Mouse (Mus musculus) thymus, postnatal 36 days (tissue): Measurements from ENCODE around the gene Med12l.
"Not testable (repeated sequence)": the region's sequence is repeated elsewhere in the genome, so short reads cannot be mapped to it uniquely, and the experiment has no call there.

Experiments
- DNase-seq, 2 experiments: peaks; one replicate each; pipeline ENCODE4 v3.0.0; 2022; ENCODE audit warnings: mixed read lengths in 2 of 2

Med12l gene

DNA sequence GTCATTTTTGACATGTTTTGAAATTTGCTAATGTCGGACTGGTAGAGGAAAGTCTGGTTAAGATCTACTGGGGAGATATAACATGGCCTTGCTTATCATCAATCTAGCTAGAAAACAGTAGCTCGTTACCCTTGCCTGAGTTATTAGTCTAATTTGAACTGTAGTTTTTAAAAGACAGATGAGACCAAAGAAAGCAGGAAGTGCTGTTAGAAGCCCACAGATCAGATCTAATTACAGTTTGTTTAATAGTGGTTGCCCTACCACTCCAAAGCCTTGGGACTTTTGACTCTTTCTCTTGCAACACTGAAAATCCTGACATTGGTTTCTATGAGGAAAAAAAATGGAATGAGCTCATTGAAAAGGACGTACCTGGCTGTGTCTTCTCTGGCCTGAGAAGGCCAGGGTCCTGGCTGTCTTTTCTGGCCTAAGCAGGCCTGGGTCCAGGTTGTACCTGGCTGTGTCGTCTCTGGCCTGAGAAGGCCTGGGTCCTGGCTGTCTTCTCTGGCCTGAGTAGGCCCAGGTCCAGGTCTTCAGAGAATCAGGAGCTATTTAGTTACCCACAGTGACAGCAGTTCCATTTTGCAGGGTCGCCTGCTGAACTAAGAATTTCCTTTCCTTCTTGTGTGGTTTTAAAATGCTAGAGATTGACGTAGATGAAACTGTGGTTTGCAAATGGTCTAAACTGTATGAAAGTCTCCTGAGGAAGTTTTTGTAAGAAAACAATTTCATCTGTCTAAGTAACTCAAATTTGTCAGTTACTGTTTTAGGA lies 95.8 kb downstream of the Med12l start, which contains the start of gene Gpr171:
Gene Gpr171, minus strand, starts transcription at position 604 of the 769 bp plus-strand sequence.
- peak; percentile 33 to 39 for DNase-seq

DNA sequence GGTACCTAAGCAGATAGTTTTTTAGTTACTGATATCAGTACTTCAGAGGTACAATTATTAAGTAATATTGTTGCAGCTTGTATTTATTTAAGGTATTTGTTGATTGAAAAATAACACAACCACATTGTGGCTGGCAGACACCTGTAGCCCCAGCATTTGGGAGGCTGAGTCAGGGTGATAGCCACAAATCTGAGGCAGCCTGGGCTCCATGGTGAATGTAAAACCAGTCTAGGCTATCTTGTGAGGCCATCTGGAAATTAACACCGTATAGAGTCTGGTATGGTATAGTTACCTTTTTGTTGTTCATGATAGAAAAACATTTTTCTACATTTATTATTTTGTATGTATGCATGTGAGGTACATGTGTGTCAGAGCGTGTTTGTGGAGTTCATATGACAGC lies 96.5 kb downstream of the Med12l start:
- DNase-seq = no peak

DNA sequence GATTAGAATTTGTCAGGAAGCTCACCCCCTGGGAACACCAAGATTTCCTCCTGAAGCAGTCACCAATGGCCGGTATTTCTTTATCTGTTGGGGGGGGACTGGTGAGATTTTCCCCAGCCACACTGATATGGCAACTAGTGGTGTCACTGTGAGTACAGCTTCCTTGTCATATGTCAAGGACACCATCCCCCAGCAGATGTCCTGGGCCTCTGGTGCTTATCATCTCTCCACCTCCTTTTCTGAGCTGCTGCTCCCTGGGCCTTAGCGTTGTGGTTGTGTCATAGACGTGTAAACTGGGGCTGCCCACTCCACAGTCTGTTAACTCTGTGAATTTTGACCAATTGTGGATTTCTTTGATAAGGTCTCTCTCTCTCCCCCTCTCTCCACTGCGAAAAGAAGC lies 98.8 kb downstream of the Med12l start:
- no peak for DNase-seq

DNA sequence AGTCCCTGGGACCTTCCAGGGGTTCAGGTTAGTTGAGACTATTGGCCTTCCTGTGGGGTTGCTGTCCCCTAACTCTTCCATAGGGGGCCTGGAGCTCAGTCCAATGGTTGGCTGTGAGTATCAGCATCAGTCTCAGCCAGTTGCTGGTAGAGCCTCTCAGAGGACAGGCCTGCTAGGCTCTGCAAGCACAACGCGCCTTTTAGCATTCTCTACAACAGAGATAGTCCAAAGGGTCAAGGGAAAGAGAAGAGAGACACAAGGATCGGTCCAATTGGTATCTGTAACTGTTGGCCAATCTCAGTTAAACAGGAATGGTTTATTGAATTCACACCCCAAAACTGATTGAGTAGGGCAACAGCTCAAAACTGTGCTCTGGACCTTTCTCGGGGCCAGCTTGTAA lies 101.8 kb downstream of the Med12l start:
- DNase-seq = no peak

DNA sequence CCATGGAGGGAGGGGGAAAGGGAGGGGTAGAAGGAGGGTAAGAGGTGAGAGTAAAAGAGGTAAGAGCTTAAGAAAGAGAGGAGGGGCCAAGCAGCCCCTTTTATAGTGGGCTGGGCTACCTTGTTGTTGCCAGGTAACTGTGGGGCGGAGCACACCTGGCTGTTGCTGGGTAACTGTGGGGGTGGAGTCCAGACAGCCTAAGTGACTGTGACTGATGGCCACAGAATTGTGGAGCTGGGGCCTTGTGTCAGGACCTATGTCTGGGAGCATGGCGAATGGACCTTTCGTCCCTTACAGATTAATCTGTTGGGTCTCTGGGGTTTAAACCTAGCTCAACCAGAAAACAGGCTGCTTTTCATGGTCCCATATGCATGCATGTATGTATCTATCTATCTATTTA lies 104.2 kb downstream of the Med12l start:
- DNase-seq = not testable (repeated sequence)

DNA sequence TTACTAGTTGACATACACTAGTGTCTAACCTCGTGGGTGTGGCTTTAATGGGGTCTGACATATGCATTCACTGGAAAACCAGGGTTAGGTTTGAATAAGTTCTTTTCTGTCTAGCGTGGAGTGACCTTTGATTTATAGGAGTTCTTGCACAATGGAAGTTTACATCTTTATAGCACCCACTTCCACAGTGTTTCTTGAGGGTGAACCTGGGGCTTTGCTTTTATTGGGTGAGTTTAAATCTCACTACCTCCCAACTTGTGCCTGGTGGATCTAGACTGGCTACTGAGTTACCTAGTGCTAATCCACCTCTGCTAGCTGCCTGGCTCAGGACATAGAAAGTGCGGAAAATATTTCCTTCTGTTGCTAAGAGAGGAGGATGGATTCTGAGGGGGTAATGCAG lies 106.3 kb downstream of the Med12l start:
- no peak for DNase-seq

DNA sequence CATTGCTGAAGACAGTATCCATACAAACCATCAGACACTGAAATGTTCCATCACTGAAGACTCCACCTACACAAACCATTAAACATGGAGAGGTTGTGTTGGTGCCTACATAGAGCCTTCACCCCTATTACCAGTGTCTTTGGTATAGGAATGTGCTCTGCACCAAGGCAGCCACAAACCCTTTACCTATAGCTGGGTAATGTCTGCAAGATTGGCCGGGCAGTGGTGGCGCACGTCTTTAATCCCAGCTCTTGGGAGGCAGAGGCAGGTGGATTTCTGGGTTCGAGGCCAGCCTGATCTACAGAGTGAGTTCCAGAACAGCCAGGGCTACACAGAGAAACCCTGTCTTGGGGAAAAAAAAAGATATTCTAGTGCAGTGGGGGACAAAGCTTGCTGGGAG lies 107.7 kb downstream of the Med12l start:
- not testable (repeated sequence) for DNase-seq

DNA sequence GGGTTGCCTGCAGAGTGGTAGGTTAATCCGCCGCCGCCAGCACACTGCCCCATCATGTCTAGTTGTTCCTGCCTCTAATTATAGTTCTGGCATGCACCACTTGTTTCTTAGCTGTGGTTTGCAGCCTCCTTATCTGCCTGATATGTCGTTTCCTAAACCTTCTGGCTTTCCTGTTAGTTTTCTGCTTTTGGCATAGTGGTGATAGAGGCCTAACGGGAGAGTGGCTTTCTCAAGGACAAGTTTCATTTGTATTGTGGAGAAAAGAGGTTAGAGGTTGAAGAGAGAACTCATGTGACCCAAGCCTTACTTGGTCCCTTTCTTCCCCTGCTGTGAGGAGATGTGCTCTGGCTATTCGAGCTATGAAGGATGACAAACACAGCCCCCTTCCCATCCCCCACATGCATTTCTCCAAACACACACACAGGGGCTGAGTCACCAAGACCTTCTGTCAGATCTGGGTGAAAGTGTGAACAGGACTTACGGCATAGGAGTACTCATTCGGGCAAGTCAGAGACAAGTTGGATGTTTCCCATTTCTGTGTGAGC lies 108.4 kb downstream of the Med12l start:
- DNase-seq = no peak

DNA sequence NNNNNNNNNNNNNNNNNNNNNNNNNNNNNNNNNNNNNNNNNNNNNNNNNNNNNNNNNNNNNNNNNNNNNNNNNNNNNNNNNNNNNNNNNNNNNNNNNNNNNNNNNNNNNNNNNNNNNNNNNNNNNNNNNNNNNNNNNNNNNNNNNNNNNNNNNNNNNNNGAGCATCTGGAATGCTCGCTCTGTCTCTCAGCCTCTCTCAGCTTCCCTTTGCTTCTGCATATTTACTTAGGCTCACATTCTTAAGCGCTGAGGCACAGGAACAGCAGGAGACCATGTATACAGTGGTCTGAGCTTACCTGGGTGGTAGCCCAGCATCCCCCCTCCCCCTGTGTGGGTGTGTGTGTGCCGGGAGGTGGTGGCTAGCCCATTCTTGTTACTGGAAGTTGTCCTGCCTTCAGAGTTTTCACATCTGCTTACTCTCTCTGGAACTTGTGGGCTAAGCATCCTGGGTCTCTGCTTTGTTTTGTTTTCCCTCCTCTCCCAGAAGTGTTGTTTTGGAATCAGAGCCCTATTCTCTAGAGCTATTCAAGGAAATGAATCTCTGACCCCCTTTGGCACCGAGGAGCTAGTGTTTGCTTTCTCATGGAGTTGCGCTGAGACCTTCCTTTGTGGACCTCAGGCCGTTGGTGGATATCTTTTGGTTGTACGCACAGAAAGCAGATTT lies 115.6 kb downstream of the Med12l start:
- no peak for DNase-seq

DNA sequence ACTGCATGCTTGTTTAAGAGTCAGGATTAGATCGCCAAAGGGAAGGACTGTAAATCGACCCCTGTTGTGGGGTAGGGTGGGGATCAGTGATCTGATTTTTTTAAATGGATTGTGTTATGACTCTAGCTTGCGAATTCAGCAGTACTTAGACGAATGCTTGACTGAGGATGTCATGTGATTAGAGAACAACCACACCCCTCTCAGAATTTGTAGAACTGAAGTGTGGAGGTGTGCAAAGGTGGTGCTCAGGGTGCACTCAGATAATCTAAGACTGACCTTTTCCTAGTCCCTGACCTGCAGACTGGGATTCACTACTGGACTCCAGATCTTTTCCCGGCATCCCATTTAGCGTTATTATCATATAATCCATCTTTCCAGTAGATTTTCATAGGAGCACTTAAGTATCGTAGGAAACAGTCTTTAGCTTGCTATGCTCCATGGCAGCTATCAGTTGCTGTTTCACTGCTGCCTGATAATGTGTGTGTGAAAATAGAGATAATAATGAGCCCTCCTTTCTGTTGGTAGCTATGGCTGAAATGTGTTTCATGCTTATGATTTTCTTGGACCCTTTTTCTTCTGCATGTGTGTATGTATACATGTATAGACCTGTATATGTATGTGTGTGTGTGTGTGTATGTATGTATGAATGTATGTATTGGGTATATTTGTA lies 116.3 kb downstream of the Med12l start:
- DNase-seq = no peak

DNA sequence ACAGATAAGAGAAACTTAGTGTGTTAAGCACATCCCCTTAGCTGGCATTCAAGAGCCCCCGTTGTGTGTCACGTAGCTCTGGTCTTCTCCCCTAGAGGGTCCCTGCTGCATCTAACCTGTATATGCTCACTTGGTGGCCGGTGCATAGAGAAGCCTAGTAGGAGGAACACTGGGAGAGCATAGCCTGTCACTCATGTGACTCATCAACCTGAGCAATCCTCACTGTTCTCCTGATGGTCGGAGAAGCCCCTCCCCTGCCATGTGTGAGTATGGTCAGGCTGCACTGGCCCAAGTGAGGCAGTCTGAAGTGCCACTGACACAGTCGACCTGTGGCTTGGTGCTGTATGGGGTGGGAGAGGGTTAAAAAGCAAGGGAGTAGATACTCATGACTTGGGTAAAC lies 119.4 kb downstream of the Med12l start:
- DNase-seq = no peak

DNA sequence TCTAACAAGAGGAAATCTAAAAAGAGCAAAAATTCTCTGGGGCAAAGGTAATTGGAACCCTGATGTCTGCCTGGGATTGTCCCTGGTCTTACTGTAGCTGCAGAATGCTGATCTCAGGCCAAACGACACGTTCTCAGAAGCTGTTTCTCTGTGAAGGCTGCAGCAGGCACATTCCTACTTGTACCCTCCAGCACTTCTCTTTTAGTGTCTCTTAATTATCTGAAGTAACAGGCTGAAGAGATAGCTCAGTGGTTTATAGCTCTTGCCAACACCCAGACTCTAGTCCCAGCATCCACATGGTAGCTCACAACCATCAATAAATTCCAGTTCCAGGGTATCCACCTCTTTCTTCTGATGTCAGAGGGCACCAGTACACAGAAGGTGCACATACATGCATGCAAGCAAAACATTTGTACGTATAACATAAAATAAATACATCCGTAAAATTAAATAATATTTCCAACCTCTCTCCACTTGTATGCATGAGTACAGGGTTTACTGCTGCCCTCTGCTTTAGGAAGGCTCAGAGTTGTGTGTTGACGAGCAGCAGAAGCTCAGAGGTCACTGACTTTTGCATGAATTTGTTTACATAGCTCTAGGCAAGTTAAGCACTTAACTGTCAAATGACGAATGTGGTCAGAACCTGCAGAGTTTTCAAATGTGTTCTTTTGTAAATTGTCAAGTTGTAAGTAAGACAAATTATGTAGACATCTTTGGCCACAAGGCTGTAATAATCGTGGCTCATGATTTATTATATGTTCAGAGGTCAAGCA lies 120.3 kb downstream of the Med12l start:
- no peak for DNase-seq

DNA sequence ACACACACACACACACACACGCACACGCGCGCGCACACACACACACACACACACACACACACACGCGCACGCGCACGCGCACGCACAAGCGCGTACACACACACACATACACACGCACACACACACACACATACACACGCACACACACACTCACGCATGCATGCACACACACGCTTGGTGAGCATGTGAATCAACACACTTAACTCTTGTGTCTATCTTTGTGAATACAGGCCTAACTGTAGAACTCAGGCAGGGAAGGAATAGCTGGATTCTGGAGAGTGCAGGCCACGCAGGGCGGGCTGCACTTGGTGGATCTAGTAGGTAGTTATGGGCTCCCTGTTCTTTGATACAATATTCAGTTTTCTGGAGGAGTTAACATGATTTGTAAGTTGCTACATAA lies 123.1 kb downstream of the Med12l start:
- no peak for DNase-seq

DNA sequence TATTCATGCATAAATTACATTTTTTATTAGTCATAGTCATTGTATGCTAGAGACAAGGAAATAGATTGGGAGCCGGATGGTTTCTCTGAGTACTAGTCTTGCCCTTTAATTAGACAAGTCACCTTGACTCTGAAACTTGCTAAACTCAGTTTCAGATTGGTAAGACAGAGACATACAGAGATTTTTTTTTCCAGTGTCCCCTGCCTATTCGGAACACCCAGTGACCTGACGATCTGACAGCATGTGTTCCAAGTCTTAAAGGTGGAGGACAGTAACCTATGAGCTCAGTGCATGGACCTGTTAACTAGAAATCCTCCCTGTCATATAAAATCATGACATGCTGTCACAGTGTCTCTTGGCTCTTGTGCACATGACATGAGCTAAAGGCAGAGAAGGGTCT lies 123.9 kb downstream of the Med12l start:
- DNase-seq = no peak

DNA sequence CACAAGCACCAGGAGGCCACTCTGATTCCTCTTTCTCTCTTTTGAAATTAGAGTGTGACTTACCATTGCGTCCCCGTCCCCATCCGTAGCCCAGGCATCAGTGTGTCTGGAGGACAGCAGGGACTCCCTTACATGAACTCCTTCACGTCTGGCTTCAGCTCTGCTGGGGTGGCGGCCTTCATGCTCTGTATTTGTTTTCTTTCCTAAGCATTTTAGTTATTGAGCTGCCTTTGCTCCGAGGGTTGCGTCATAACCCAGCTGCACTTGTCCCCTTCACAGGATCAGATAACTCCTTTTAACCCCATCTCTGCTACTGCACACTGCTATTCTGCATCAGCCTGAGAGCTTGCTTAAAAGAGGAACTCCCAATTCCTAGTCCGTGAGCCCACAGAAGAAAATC lies 124.8 kb downstream of the Med12l start:
- DNase-seq = peak; percentile 25 to 26

DNA sequence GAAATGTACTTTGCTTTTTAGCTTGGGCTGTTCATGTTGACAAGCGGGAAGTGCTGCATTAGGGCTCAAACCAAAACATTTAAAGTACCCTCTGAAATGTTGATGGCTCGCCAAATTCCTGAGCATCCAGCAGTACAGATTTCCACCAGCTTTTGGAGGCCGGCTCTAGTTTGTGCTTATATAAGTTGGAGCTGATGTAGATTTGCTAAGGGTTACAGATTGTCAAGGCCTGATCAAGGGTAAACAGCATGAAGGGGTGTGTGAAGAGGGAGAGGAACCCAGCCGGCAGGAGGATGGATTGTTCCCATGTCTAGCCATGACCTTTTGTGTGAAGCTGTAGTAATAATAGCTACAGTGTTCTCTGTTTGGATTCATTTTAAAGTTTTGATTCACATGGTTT lies 125.5 kb downstream of the Med12l start:
- no peak for DNase-seq

DNA sequence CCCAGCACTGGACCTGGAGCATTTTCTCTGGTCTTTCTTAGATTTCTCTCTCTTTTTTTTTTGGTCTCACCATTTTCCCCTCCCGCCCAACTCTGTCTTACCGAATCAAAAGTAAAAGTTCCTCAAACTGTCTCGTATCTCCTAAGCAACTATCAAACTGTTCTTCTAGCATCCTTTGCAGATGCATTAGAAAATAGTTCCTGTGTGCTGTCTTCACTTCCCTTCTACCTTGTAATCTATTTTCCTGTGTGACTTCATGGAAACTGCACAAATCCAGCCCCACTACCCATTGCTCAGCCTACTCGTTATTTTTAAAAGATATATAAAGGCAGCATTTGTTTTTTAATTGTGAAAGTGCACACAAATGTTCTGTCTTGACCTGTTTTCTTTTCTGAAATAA lies 126.3 kb downstream of the Med12l start:
- no peak for DNase-seq

DNA sequence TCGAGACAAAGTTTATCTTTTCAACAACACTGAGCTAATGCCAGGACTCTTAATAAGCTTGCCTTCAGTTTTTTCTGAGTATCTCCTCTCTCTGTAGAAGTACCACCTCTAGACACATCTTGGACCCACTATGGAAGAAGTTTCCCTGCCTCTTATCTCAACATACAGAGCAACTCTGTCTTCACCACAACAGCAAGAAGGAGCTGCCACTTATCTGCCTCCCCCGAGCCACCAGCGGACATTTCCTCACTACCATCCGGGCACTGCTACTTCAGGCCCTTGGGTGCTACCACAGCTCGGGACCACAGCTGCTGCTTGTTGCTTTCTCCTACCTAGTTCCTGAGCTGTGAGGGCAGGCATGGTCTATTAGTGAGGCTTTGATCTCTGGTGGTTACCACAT lies 127.6 kb downstream of the Med12l start:
- DNase-seq = no peak

DNA sequence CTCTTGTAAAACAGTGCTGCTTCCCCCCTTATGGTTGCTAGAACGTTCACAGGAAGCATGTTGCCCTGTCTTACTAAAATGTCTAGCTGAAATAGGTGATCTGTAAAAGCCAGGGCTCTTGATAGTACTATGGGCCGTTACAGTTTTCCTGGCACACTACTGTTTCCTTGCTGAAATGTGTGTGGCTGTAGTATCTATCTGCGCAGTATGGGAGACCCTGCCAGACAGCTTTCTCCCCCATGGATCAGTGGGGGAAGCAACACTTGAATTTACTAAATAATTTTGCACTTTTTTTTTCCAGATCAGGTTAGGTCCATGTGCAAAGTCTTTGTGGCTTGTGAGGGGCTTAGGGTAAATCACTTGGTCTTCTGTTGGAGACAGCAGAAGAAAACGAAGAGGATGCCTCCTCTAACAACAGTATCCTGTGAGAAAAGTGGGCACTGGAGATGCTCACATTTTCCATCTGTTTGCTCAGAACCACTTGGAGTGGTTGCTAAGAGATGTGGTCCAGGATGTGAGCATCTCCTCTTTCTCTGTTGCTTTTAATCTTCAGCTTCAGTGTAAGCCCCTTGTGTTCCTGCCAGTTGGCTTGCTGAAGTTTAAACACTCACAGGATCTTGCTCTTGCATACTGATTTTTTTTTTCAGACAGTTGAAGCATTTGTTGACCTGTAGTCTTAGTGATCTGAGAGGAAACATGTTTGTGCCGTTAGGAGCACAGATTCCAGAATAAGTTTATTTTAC lies 130.5 kb downstream of the Med12l start:
- DNase-seq = no peak

DNA sequence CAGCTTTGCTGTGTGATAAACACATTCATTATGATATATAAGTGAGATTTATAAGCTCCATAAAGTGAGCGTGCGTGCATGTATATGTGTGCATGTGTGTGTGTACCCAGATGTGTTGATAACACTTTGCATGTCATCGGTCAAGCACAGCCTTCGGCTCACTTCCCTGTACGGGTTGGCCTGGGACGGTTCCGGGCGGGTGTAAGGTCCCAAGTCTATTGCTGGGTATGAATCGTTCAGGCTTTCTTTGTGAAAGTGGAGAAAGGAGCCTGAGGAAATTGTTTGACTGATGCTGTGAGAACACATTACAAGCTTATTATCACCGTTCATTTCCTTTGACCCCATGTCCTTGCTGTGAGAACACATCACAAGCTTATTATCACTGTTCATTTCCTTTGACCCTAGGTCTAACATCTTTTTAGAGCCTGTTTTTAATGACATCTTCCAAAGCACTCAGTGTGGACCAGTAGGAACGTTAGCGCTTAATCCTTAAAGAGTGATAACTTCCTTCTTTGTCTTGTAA lies 133.4 kb downstream of the Med12l start:
- no peak for DNase-seq

DNA sequence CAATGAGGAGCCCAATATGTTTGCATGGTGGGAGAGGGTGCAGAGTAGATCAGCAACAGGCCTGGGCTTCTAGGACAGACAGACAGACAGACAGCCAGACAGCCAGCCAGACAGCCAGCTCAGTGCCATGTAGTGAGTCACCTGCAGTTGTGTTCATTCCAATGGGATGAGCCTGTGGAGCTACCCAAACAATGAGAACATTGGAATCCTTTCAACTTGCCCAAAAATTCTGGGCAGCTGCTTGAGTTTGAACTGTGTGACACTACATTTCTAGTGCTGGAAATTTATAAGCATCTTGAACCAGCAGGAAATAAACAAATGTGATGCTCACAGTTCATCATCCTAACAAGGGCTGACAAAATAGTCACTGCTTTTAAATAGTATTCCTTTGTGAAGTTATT lies 134.0 kb downstream of the Med12l start:
- no peak for DNase-seq

DNA sequence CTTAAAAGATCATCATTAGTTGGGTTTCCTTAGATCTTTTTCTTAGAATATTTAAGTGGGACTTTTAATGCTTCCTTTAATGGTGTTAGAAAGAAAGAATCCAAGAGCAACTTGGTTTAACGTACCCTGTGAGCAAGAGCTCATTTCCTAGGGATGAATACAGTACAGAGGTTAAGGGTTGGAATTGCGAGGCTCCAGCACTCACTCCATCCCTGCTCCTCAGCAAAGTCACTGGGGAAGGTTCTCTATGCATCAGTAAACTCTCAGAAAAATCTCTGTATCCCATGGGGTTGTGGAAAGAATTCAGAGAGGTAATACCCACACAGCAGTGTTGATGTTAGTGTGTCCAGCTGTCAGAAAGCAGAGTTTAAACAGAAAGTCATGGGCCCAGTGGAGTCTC lies 134.5 kb downstream of the Med12l start:
- DNase-seq = no peak
